Mouse (Mus musculus) embryo, embryonic 10 days (tissue): ENCODE measurements around the gene Rrad.

Experiments used
- DNase-seq: peaks from one replicate; pipeline ENCODE4 v3.0.0-alpha.2; 2015; ENCODE audit warnings: low spot score

Gene Rrad

DNA sequence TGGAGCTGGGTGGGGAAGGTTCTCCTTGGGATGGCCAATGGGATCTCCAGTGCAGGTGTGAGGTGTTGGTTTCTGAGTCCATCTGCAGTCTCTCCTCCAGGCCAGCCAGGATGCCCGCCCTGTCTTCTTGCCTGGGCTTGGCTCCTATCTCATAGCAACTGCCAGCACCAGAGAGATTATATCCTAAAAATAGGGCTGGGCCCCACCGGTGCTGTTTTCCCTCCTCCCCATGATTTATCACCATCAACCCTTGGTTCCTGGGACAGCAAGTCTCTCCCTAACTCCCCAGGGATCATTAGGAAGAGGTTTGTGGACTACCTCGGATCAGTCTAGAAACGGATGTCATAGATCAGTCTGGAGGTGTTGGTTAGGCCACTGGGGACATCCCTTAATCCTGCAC, 18.0 kb downstream of the Rrad start:
- no peak for DNase-seq

- DNase-seq: no peak
Observed at GRCm38 (mm10) chr8:104611613-104612012, 19.5 kb downstream of the Rrad start.

GRCm38 (mm10) chr8:104610185-104610766, 20.9 kb downstream of the Rrad start:
- no peak for DNase-seq

DNA sequence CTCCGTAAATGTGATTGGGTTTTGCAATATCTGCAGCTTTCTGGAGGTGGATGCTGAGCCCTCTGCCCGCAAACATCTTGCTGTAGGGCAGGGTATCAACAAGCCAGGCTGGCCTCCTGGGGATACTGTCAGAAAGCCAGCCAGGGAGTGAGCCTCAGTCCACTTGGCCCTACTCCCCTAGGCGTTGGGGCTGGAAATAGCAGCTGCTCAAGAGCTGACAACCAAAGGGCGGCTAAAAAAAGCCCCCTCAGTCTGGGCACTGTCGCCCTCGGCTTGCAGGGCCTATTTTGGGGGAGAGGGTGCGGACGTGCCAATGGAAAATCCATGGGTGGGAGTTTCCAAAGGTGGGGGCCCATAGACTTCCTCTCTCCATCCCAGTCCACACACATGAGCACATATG, 21.9 kb downstream of the Rrad start:
- DNase-seq: no peak

GRCm38 (mm10) chr8:104607944-104608343, 23.2 kb downstream of the Rrad start:
- DNase-seq: no peak

DNA sequence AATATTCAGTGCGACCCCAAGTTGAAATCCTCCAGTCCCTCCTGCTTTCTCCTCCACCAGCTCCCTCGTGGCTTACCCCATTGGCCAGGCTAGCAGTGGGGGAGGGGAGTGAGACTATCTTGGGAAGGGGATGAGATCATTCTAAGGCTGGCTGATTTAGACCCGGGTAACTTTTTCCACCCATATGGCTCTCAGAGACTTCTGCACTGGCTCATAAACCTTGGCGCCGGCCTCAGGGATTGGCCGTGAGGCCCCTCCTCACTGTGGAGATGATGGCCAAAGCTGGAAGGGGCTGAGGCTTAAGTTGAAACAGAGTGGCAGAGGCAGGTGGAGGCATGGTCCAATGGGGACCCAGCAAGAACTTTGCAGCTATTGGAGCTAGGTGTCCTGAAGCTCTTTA, 24.8 kb downstream of the Rrad start:
- peak; percentile 33 for DNase-seq

DNA sequence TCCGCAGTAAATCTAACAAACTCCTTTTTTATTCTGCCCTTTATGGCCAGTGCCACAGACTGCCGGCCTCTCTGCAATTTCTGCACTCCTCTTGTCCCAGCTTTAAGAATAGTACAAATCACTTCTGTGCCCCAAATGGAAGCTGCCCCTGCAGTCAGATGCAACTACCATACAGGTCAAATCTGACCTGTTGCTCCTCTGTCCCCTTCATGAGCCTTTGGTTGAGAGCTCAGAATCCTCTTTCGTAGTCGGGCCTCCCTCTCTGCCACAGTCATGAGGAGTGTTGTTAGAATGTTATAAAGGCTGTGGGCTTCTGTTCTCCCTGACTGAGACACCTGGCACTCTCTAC, 27.9 kb downstream of the Rrad start:
- no peak for DNase-seq

DNA sequence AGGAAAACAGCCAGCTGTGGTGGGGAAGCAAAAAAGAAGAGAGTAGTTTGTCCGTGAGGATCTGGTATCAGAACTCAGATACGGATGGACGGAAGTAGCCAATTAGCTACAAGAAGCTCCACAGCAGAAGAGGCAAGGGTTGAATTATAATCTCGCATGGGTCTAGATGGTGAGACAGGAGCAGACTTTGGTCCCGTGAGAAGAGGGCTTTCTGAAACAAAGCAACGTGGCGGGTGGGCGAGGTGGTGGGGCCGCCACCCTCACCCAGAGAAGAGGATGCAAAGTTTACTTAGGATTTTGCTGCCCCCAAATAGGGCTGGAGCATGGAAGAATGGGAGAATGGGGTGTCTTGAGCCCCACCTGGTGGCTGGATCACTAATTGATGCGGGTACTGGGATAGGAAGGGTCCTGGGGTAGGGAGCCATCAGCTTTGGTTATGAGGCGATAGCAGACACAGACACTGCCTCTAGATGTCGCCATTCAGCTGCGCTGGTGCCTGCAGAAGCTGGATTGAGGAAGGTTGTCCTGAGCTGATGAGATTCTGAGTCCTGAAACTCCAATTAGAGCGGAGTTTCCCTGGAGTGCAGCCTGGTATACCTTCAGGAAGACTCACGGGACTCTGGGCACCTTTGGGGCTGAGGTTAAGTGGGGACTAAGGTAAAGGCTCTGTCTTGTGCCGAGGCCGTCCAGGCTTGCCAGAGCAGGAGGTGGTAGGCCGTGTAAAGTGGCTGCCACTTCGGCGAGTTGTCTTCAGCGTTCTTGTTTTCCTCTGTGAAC, 28.5 kb downstream of the Rrad start:
- DNase-seq: peak; percentile 98

DNA sequence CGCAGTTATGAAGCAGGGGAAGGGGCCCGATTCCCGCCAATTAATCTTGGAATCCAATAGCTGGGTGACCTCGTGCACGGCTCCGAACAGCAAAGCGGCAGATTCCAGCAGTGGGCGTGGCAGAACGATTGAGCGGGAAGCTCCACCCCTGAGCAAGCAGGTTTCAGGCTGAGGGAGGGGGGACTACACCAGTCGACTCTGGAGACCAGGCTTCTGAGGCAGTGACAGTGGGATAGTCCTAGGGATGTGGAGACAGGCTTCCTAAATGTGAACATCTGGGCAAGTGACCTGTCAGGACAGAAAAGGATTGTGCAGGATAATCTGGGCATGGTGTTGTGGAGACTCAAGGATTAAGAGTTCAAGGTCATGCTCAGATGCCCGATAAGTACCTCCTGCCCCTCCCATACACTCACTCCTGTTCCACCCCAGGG, 29.2 kb downstream of the Rrad start:
- DNase-seq: peak; percentile 23

GRCm38 (mm10) chr8:104601386-104601785, 29.7 kb downstream of the Rrad start:
- peak; percentile 44 for DNase-seq

DNA sequence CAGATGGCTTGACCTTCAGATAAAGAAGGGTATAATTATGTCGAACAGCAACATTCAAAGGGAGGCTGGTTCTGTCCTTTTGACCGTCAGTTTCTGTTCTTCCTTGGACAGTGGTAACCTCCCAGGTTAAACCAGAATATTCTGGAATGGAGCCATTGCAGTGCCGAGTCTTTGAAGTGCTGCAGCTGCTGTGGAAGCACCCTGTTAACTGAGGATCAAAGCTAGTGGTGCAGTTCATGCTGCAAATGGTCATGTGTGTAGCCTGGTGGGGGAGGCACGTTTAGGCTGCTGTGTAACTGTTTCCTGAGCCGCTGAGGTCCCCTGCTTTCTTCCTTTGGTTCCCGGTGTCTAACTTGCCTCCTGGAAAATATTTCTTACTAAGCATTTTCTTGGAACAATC, 32.6 kb downstream of the Rrad start:
- no peak for DNase-seq

GRCm38 (mm10) chr8:104597656-104598055, 33.5 kb downstream of the Rrad start:
- no peak for DNase-seq

DNA sequence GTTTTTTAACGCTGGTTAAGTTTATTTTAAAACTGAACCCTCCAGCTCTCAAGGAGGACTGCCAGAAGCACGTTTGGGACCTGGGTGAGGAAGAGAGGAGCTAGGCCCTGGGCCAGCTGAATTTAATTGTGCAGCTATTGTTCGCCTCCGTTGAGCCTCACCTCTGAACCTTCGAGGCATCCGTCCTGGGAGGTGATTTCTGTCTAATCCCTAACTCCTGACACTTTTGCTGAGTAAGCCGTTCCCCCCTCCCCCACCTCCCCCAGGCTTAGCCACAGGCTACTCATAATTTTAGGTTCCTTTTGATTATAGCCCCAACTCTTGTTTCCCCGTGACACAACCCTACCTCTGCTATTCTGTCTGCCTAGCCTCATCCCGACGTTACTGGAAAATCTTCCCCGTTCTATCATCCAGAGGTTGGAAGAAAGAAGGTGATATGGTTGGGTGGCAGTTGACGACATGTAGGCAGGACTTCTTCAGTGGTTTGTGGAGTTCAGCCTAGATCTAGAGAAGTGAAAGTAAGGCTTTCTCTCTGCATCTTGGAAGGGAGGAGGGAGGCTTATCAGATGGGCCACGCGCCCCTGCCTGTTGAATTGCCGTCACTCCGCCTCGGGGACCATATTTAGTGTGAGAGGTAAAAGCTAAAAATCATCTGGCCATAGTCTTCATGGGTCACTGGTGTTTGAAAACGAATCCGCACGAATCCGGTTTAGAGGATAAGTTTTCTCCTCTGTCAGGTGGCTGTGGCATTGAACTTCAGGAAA, 35.2 kb downstream of the Rrad start:
- DNase-seq: no peak

GRCm38 (mm10) chr8:104594611-104595362, 36.3 kb downstream of the Rrad start:
- no peak for DNase-seq

- no peak for DNase-seq
Observed at GRCm38 (mm10) chr8:104593536-104594325, 37.4 kb downstream of the Rrad start.

GRCm38 (mm10) chr8:104592566-104592965, 38.6 kb downstream of the Rrad start:
- no peak for DNase-seq

- DNase-seq: peak; percentile 56
Observed at GRCm38 (mm10) chr8:104591856-104592255, 39.3 kb downstream of the Rrad start.

DNA sequence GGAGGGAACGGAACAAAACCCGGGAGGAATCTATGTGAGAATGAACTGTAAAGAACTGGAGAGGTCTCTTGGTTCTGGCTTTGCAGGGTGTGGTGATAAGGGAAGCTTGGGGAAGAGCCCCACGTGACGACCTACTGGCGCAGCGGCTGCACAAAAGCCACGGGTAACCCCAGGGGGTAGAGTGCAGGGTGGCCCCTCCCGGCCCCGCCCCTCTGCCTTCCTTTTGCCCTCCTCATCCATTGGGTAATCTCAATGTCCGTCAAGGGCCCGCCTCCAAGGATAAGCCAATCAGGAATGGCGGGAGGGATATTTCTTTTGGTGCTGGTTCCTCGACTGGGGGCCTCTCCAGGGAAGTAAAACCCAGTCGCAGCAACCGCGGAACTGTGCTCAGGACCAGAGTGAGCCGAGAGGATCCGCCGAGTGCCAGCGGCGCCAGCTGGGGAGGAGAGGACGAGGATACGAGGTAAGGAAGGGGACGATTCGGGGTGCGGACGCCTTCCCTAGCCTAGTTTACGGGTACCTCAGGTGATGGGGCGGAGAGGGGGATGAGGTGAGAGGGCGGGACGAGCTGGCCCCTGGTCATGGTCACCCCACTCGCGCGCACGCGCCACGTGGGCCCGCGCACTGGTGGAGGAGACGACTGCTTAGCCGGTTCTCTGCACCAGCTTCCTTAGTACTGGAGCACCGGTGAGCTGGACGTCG, 39.8 kb downstream of the Rrad start, which contains the start of gene Pdp2:
Pdp2 (plus strand) TSS at position 319 of the 702 bp plus-strand sequence.
- peak; percentile 90 for DNase-seq

DNA sequence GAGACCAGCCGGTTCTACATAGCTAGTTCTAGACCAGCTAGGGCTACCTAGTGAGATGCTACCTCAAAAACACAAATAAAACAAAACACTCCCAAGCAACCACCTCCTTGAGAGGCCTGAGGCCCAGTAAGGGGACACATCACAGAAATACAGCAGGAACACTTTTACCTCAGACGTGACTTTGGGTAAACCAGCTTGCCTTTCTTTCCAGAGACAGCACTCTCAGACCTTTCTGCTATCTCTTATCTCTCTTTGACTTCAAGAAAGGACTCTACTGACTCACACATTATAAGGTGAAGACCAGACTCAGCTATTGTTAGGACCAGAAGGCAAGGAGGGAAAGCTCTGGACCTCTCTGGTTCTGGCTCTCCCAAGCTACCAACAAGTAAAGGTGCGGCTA, 40.8 kb downstream of the Rrad start:
- DNase-seq: no peak

GRCm38 (mm10) chr8:104584522-104584921, 46.6 kb downstream of the Rrad start:
- DNase-seq: no peak
